Mouse (Mus musculus): Measurements from ENCODE around the gene Myct1. TPM values are rescaled to one million over a fixed set of nuclear protein-coding genes. Genes with fewer than 3 reads are reported as not detected.

The Myct1 gene
- polyA plus RNA-seq, 1 experiment from 2014 or later = not detected

DNA sequence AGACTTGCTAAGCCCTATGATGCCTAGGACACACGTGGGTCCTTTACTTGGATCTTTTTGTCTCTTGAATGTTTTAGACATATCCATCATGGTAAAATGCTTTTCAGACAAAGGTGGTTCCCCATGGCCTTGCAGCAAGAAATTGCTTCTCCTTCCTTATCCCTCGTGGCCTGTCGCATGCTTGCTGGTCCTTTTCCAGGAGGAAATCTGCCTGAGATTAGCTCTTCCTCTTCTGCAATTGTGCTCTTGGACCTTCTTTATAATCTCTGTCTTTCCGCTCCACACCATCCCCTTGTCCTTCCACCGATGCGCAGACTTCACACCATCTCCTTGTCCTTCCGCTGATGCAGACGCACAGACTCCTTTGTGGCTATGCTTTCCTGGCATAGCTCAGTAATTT, 23.5 kb upstream of the Myct1 start:
- ChIA-PET POLR2A (no interaction called here), CTCF (no interaction called here)
- DNase-seq (ENCODE audit: low read depth, low spot score) (no peak), ATAC-seq (no peak)
- in situ Hi-C loops (cut with MboI; ENCODE audit: low pct_unique_long_range_greater_than_20kb) = no loop called here
- H3K27me3 ChIP-seq = peaks cover 2% of the 10 kb centered on the region
- TF ChIP-seq CTCF (IDR thresholded peaks at IDR 0.05) = no peak

DNA sequence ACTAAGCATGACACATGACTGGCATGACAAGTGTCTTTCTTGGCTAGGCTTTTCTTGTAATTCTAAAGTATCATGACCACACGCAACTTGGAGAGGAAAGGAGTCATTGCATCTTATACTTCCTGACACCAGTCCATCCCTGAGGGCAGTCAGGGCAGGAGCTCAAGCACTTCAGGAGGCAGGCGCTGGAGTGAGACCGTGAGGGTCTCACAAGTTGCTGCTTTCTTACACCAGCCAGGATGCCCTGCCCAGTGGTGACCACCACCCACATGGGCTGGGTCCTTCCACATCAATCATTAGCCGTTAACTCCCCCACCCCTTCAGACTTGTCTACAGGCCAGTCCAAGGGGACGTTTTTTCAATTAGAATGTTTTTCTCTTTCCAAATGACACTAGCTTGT, 22.2 kb upstream of the Myct1 start:
- DNase-seq (ENCODE audit: low read depth, low spot score) (no peak), ATAC-seq (no peak)
- CTCF ChIA-PET = no interaction called here
- H3K27me3 ChIP-seq = peaks cover 2% of the 10 kb centered on the region
- in situ Hi-C loops (cut with MboI; ENCODE audit: low pct_unique_long_range_greater_than_20kb) = no loop called here
- POLR2A ChIA-PET = no interaction called here
- TF ChIP-seq CTCF (IDR thresholded peaks at IDR 0.05) = no peak

DNA sequence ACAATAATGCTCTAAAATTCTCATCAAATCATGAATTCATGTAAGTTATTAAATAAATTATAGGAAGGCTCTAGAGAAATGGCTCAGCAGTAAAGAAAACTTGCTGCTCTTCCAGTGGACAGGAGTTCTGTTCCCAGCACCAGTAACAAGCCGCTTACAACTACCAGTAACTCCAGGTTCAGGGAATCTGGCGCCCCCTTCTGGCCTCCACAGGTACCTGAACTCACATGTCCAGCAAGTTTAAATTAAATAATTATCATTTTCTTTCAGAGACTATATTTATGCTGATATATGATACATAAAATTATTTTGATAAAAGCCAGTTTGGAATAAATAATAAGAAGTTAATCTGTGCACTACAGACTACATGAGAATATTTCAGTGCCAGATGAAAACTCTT, 20.2 kb upstream of the Myct1 start:
- CTCF ChIA-PET = no interaction called here
- ATAC-seq (no peak), DNase-seq (ENCODE audit: low read depth, low spot score) (no peak)
- peaks cover 2% of the 10 kb centered on the region for H3K27me3 ChIP-seq
- peak; percentile 44 for TF ChIP-seq CTCF (IDR thresholded peaks at IDR 0.05)
- in situ Hi-C loops (cut with MboI; ENCODE audit: low pct_unique_long_range_greater_than_20kb) = no loop called here
- POLR2A ChIA-PET = no interaction called here

DNA sequence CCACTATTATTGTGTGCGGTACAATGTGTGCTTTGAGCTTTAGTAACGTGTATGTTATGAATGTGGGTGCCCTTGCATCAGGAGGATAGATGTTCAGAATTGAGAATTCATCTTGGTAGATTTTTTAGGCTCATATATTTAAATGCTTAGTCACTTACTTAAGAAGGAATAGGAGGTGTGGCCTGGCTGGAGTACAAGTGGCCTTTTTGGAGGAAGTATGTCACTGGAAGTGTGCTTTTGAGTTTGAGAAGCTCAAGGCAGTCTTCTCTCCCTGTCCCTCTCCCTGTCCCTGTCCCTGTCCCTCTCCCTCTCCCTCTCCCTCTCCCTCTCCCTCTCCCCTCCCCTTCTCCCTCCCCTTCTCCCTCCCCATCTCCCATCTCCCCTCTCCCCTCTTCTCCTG, 2.5 kb upstream of the Myct1 start:
- in situ Hi-C loops (cut with MboI; ENCODE audit: low pct_unique_long_range_greater_than_20kb) = no loop called here
- DNase-seq (ENCODE audit: low read depth, low spot score) = no peak
- no peak for ATAC-seq
- ChIA-PET POLR2A (no interaction called here), CTCF (no interaction called here)
- TF ChIP-seq CTCF (IDR thresholded peaks at IDR 0.05) = no peak
- peaks cover 26% of the 10 kb centered on the region for H3K27me3 ChIP-seq

DNA sequence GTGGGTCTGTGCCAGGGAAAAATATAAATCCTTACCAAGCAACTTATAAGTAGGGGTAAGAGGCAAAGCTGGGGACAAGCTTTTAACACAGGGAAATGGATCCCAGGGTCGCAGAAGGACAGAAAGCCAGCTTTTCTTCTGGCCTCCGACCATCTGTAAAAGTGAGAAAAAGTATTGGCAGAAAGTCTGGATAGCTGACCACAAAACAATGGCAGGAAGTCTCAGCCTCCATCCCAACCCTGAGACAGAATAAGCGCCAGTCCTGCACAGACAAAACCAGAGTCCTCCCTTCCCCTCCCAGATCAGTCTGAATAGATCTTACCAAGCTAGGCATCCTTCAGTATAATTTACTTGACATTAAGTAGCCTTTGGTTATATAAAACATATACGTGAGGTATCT, 1.6 kb upstream of the Myct1 start:
- ChIA-PET POLR2A (no interaction called here), CTCF (interaction anchor here (0.9 kb wide), 1 partner anchor 16 kb away, joined by 3 read pairs; no protein-coding TSS in a partner anchor)
- DNase-seq (ENCODE audit: low read depth, low spot score) (no peak), ATAC-seq (no peak)
- no peak for TF ChIP-seq CTCF (IDR thresholded peaks at IDR 0.05)
- in situ Hi-C loops (cut with MboI; ENCODE audit: low pct_unique_long_range_greater_than_20kb) = no loop called here
- H3K27me3 ChIP-seq = peaks cover 30% of the 10 kb centered on the region

DNA sequence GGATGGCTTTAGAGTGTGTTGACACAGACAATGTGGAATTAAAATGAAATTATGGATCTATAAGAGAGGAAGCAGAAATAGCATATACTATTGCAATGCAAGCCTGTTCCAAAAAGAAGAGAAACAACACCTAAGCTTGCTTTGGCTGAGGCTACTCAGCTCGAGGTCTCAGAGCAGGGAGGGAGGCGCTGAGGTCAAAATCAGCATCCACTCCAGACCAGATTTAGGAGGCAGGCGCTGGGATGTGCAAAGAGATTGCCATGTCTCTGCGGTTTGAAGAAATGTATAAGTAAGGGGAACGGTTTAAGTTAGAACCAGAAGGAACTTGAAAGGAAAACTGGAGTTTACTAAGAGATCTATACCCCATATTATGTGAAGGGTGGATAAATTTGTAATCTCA, 882 bp downstream of the Myct1 start:
- no peak for TF ChIP-seq CTCF (IDR thresholded peaks at IDR 0.05)
- peaks cover 42% of the 10 kb centered on the region for H3K27me3 ChIP-seq
- POLR2A ChIA-PET = no interaction called here
- CTCF ChIA-PET = no interaction called here
- no peak for DNase-seq (ENCODE audit: low read depth, low spot score)
- in situ Hi-C loops (cut with MboI; ENCODE audit: low pct_unique_long_range_greater_than_20kb) = no loop called here
- no peak for ATAC-seq

DNA sequence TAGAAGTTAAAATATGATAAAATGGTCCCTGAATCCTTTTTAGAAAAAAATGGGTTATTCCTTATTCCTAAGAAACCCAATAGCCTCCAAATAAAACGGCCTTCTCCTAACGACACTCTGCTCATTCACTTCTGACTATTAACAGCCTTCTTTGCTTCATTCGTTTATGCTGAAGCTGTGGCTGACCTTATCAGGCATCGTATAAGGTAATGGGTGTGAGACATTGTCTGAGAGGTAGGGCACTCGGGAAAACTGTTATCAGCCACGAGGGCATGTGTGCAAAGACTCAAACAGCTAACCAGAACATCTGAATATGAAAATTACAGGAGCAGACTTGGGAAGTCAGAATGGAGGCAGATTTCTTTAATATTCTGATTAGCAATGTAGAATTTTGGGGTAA, 3.0 kb downstream of the Myct1 start:
- no peak for DNase-seq (ENCODE audit: low read depth, low spot score)
- ATAC-seq = no peak
- peaks cover 42% of the 10 kb centered on the region for H3K27me3 ChIP-seq
- in situ Hi-C loops (cut with MboI; ENCODE audit: low pct_unique_long_range_greater_than_20kb) = loop anchor here (5.0 kb wide), 1 partner anchor 196 kb away; no protein-coding TSS in a partner anchor
- POLR2A ChIA-PET = no interaction called here
- TF ChIP-seq CTCF (IDR thresholded peaks at IDR 0.05) = no peak
- CTCF ChIA-PET = interaction anchor here (1.8 kb wide), 1 partner anchor 190 kb away, joined by 5 read pairs; no protein-coding TSS in a partner anchor

DNA sequence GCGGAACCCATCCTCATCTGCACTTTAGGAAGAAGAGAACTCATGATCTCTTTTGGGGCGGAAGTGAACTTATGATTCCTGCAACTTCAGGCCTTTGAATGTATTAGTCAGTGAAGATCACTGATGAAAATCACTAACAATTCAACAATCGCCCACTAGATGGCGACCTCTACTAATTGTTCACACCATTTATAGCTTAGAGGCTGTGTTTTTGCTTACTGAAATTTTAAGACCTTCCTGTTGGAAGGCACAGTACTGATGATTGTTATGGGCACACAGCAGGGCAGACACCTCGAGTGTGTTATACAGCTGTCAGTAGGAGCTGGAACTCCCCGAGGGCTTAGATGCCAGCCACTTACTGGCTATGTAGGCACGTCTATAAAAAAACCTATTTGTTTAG, 6.5 kb downstream of the Myct1 start:
- ChIA-PET POLR2A (no interaction called here), CTCF (interaction anchor here (0.9 to 1.8 kb wide), 5 partner anchors 183 to 202 kb away, joined by 3 to 13 read pairs (median 3); no protein-coding TSS in a partner anchor)
- ATAC-seq (peak; percentile 69), DNase-seq (ENCODE audit: low read depth, low spot score) (no peak)
- in situ Hi-C loops (cut with MboI; ENCODE audit: low pct_unique_long_range_greater_than_20kb) = no loop called here
- TF ChIP-seq CTCF (IDR thresholded peaks at IDR 0.05) = peak; percentile 60
- peaks cover 28% of the 10 kb centered on the region for H3K27me3 ChIP-seq

DNA sequence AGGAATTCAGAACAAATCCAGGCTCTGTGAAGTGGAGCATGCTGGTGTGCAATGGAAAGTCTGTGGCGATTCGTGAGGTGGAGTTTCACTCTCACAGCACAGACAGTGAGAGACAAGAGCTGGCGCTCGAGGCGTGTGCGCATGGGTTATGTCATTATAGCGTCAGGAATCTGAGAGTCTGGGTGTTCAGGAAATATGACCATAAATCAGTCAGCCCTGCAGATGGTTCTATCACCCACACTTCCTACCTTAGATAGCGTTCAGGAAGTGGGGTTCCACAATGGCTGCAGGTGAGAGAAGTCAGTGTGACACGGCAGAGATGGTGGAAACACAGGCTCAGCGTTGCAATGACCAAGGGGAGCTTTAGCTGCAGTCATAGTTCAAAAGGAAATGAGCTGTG, 9.9 kb downstream of the Myct1 start:
- in situ Hi-C loops (cut with MboI; ENCODE audit: low pct_unique_long_range_greater_than_20kb) = no loop called here
- ATAC-seq = no peak
- H3K27me3 ChIP-seq = peaks cover 22% of the 10 kb centered on the region
- TF ChIP-seq CTCF (IDR thresholded peaks at IDR 0.05) = no peak
- CTCF ChIA-PET = interaction anchor here (1.1 to 1.5 kb wide), 2 partner anchors 185 to 188 kb away, joined by 3 to 4 read pairs; no protein-coding TSS in a partner anchor
- POLR2A ChIA-PET = no interaction called here
- no peak for DNase-seq (ENCODE audit: low read depth, low spot score)

DNA sequence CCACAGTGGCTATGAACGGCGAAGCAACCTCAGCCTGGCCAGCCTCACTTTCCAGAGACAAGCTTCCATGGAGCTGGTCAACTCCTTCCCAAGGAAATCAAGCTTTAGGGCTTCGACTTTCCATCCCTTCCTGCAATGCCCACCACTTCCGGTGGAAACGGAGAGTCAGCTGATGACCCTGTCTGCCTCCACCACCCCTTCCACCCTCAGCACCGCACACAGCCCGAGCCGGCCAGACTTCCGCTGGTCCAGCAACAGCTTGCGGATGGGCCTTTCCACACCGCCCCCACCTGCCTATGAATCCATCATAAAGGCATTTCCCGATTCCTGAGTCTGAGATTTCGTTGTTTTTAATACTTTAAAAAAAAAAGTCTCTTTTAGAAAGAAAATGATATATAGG, 10.8 kb downstream of the Myct1 start:
- CTCF ChIA-PET = interaction anchor here (1.5 kb wide), 1 partner anchor 184 kb away, joined by 4 read pairs; no protein-coding TSS in a partner anchor
- H3K27me3 ChIP-seq = peaks cover 25% of the 10 kb centered on the region
- DNase-seq (ENCODE audit: low read depth, low spot score) (no peak), ATAC-seq (no peak)
- TF ChIP-seq CTCF (IDR thresholded peaks at IDR 0.05) = no peak
- in situ Hi-C loops (cut with MboI; ENCODE audit: low pct_unique_long_range_greater_than_20kb) = no loop called here
- POLR2A ChIA-PET = no interaction called here

DNA sequence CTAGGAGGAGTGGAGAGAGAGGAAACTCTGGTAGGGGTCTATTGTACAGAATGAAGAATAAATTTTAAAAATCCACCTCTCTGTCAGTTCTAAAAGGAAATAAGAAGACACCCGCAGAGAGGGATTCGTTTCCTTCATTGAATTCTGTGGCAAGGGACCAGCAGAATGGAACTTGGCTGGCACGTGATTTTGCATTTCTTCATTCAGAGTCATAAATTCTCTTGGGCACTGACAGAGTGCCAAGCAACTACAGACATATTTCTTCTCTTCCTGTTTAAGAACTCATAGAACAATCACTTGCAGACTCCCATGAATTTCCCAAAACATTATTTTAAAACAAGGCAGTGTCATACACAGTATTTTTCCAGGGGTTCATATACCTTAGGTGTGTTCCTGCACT, 15.3 kb downstream of the Myct1 start:
- H3K27me3 ChIP-seq = peaks cover 39% of the 10 kb centered on the region
- CTCF ChIA-PET = no interaction called here
- ATAC-seq (no peak), DNase-seq (ENCODE audit: low read depth, low spot score) (no peak)
- in situ Hi-C loops (cut with MboI; ENCODE audit: low pct_unique_long_range_greater_than_20kb) = no loop called here
- POLR2A ChIA-PET = no interaction called here
- no peak for TF ChIP-seq CTCF (IDR thresholded peaks at IDR 0.05)
